Mouse (Mus musculus) MEL (cell line): ENCODE results near the gene Slc12a8. TPM values are rescaled to one million over a fixed set of nuclear protein-coding genes. Genes with fewer than 3 reads are reported as not detected.

Experiments
- DNase-seq: peaks from one replicate; pipeline ENCODE4 v3.0.0; 2011; ENCODE audit warnings: low read depth, low spot score
- H3K27ac ChIP-seq: 2 replicates; pipeline ENCODE4 v1.5.1; 2012; ENCODE audit warnings: low read depth, mild to moderate bottlenecking, control low read depth, low read length, moderate library complexity; ENCODE audit not compliant: control insufficient read depth
- H3K27me3 ChIP-seq, 2 experiments: fragments of 150-350 bp in 1 of 2; sonication (generic) in 1 of 2; 2 replicates each; pipeline ENCODE4 v1.6.1; 2012; ENCODE audit warnings: low read length in 2 of 2, mild to moderate bottlenecking in 2 of 2, improper control_type of control experiment in 1 of 2, moderate library complexity in 1 of 2; ENCODE audit not compliant: insufficient read depth in 2 of 2, control insufficient read depth in 1 of 2
- H3K36me3 ChIP-seq, 2 experiments: 2 replicates each; pipeline ENCODE4 v1.6.1; 2012 to 2014; ENCODE audit warnings: low read length in 2 of 2, improper control_type of control experiment in 1 of 2, inconsistent platforms in 1 of 2, mild to moderate bottlenecking in 1 of 2; ENCODE audit not compliant: insufficient read depth in 2 of 2, control insufficient read depth in 1 of 2
- H3K4me1 ChIP-seq, 2 experiments: fragments of 150-350 bp in 1 of 2; sonication (generic) in 1 of 2; 2 replicates each; pipeline ENCODE4 v1.6.1; 2012; ENCODE audit warnings: low read length in 2 of 2, improper control_type of control experiment in 1 of 2, mild to moderate bottlenecking in 1 of 2; ENCODE audit not compliant: insufficient read depth in 2 of 2, control insufficient read depth in 1 of 2
- H3K4me3 ChIP-seq, 2 experiments: fragments of 150-350 bp in 1 of 2; sonication (generic) in 1 of 2; 2 replicates each; pipeline ENCODE4 v1.5.1; 2012; ENCODE audit warnings: low read depth in 2 of 2, low read length in 2 of 2, mild to moderate bottlenecking in 2 of 2, moderate library complexity in 2 of 2, control low read depth in 1 of 2, improper control_type of control experiment in 1 of 2; ENCODE audit not compliant: control insufficient read depth in 1 of 2, insufficient read depth in 1 of 2
- H3K79me2 ChIP-seq: 2 replicates; pipeline ENCODE4 v1.6.1; 2012; ENCODE audit warnings: mild to moderate bottlenecking, low read length, moderate library complexity; ENCODE audit not compliant: control insufficient read depth, poor library complexity, insufficient read depth
- H3K9ac ChIP-seq: 2 replicates; pipeline ENCODE4 v1.6.1; 2012; ENCODE audit warnings: low read depth, mild to moderate bottlenecking, control low read depth, low read length, moderate library complexity; ENCODE audit not compliant: control insufficient read depth, poor library complexity, severe bottlenecking
- H3K9me3 ChIP-seq: fragments of 150-350 bp; sonication (generic); replicated peaks from 2 replicates; pipeline ENCODE4 v1.6.1; 2012; ENCODE audit warnings: mild to moderate bottlenecking, low read length, improper control_type of control experiment, moderate library complexity; ENCODE audit not compliant: insufficient read depth
- BHLHE40 ChIP-seq: IDR thresholded peaks from 2 replicates; pipeline ENCODE4 v1.6.1; 2012; ENCODE audit warnings: low read depth, mild to moderate bottlenecking, inconsistent platforms, low read length, improper control_type of control experiment, borderline replicate concordance
- CHD1 ChIP-seq: IDR thresholded peaks from 2 replicates; pipeline ENCODE4 v1.6.1; 2012; ENCODE audit warnings: low read depth, mild to moderate bottlenecking, inconsistent platforms, low read length, improper control_type of control experiment
- CHD2 ChIP-seq: IDR thresholded peaks from 2 replicates; pipeline ENCODE4 v1.6.1; 2011; ENCODE audit warnings: low read length, improper control_type of control experiment
- E2F4 ChIP-seq: IDR thresholded peaks from 2 replicates; pipeline ENCODE4 v1.6.1; 2011; ENCODE audit warnings: low read depth, low read length, improper control_type of control experiment, borderline replicate concordance
- EP300 ChIP-seq, 2 experiments: IDR thresholded peaks; 2 replicates each; pipeline ENCODE4 v1.6.1; 2011; ENCODE audit warnings: improper control_type of control experiment in 2 of 2, low read length in 2 of 2, low read depth in 1 of 2, mild to moderate bottlenecking in 1 of 2
- ETS1 ChIP-seq: IDR thresholded peaks from 2 replicates; pipeline ENCODE4 v1.6.1; 2012; ENCODE audit warnings: low read depth, mild to moderate bottlenecking, inconsistent platforms, low read length, improper control_type of control experiment, moderate library complexity
- GABPA ChIP-seq: IDR thresholded peaks from 2 replicates; pipeline ENCODE4 v1.6.1; 2012; ENCODE audit warnings: low read depth, mild to moderate bottlenecking, inconsistent platforms, low read length, improper control_type of control experiment, moderate library complexity
- GATA1 ChIP-seq: IDR thresholded peaks from 2 replicates; pipeline ENCODE4 v1.6.1; 2011; ENCODE audit warnings: low read depth, low read length, improper control_type of control experiment
- HCFC1 ChIP-seq: IDR thresholded peaks from 2 replicates; pipeline ENCODE4 v1.6.1; 2012; ENCODE audit warnings: low read depth, mild to moderate bottlenecking, inconsistent platforms, low read length, improper control_type of control experiment, moderate library complexity
- JUND ChIP-seq: IDR thresholded peaks from 2 replicates; pipeline ENCODE4 v1.6.1; 2011; ENCODE audit warnings: low read depth, mild to moderate bottlenecking, improper control_type of control experiment, low read length
- KAT2A ChIP-seq: conservative IDR thresholded peaks from 2 replicates; pipeline ENCODE4 v1.6.1; 2012; ENCODE audit warnings: low read depth, low read length, improper control_type of control experiment, inconsistent platforms
- MAFK ChIP-seq: IDR thresholded peaks from 2 replicates; pipeline ENCODE4 v1.6.1; 2011; ENCODE audit warnings: low read depth, mild to moderate bottlenecking, low read length, improper control_type of control experiment, borderline replicate concordance
- MAZ ChIP-seq: IDR thresholded peaks from 2 replicates; pipeline ENCODE4 v1.6.1; 2012; ENCODE audit warnings: low read depth, mild to moderate bottlenecking, inconsistent platforms, low read length, improper control_type of control experiment
- MXI1 ChIP-seq: IDR thresholded peaks from 2 replicates; pipeline ENCODE4 v1.6.1; 2011; ENCODE audit warnings: mild to moderate bottlenecking, low read depth, low read length, improper control_type of control experiment
- MYC ChIP-seq: IDR thresholded peaks from 2 replicates; pipeline ENCODE4 v1.6.1; 2011; ENCODE audit warnings: low read depth, mild to moderate bottlenecking, low read length, improper control_type of control experiment, moderate library complexity
- POLR2A ChIP-seq, 2 experiments: IDR thresholded peaks; 2 replicates each; pipeline ENCODE4 v1.6.1; 2011 to 2012; ENCODE audit warnings: low read length in 2 of 2, mild to moderate bottlenecking in 2 of 2, control low read depth in 1 of 2, improper control_type of control experiment in 1 of 2, low read depth in 1 of 2, moderate library complexity in 1 of 2; ENCODE audit not compliant: control insufficient read depth in 1 of 2, insufficient read depth in 1 of 2, poor library complexity in 1 of 2
- POLR2AphosphoS2 ChIP-seq: IDR thresholded peaks from 2 replicates; pipeline ENCODE4 v1.6.1; 2011; ENCODE audit warnings: low read length, improper control_type of control experiment
- POLR2AphosphoS5 ChIP-seq: IDR thresholded peaks from 2 replicates; pipeline ENCODE4 v1.6.1; 2012; ENCODE audit warnings: low read depth, borderline replicate concordance, mild to moderate bottlenecking, inconsistent platforms, low read length, moderate library complexity, mixed read lengths
- RCOR1 ChIP-seq: IDR thresholded peaks from 2 replicates; pipeline ENCODE4 v1.6.1; 2012; ENCODE audit warnings: low read depth, mild to moderate bottlenecking, inconsistent platforms, low read length, improper control_type of control experiment
- TAL1 ChIP-seq: IDR thresholded peaks from 2 replicates; pipeline ENCODE4 v1.6.1; 2012; ENCODE audit warnings: mild to moderate bottlenecking, inconsistent platforms, low read length, moderate library complexity, mixed read lengths
- TBP ChIP-seq: IDR thresholded peaks from 2 replicates; pipeline ENCODE4 v1.8.0; 2011; ENCODE audit warnings: low read depth, low read length, improper control_type of control experiment
- USF1 ChIP-seq: IDR thresholded peaks from 2 replicates; pipeline ENCODE4 v1.6.1; 2014; ENCODE audit warnings: low read depth, mild to moderate bottlenecking, inconsistent platforms, low read length, improper control_type of control experiment, moderate library complexity
- USF2 ChIP-seq, 2 experiments: IDR thresholded peaks; 2 replicates each; pipeline ENCODE4 v1.6.1; 2011 to 2012; ENCODE audit warnings: improper control_type of control experiment in 2 of 2, low read length in 2 of 2, borderline replicate concordance in 1 of 2, inconsistent platforms in 1 of 2, low read depth in 1 of 2, mild to moderate bottlenecking in 1 of 2; ENCODE audit not compliant: insufficient read depth in 1 of 2
- ZC3H11A ChIP-seq: IDR thresholded peaks from 2 replicates; pipeline ENCODE4 v1.6.1; 2012; ENCODE audit warnings: low read depth, mild to moderate bottlenecking, inconsistent platforms, low read length, improper control_type of control experiment
- ZMIZ1 ChIP-seq: IDR thresholded peaks from 2 replicates; pipeline ENCODE4 v1.6.1; 2012; ENCODE audit warnings: low read depth, mild to moderate bottlenecking, inconsistent platforms, low read length, improper control_type of control experiment, moderate library complexity
- ZNF384 ChIP-seq: IDR thresholded peaks from 2 replicates; pipeline ENCODE4 v1.6.1; 2012; ENCODE audit warnings: low read depth, mild to moderate bottlenecking, inconsistent platforms, low read length, improper control_type of control experiment
- polyA plus RNA-seq, 2 experiments: library from polyadenylated mRNA; stranded (reverse) in 1 of 2; unstranded in 1 of 2; fragments of >175 nt in 1 of 2; fragments of >200 nt in 1 of 2; gene quantifications; 2 replicates each; pipeline versions ENCODE4 v1.2.1 to v1.2.4; 2012; ENCODE audit warnings: low replicate concordance in 2 of 2, low read depth in 1 of 2; ENCODE audit not compliant: insufficient read length in 2 of 2, insufficient read depth in 1 of 2, missing spikeins in 1 of 2
- total RNA-seq: library from RNA; depleted of rRNA; stranded (reverse); fragments of 300-350 nt; gene quantifications from 2 replicates; pipeline ENCODE4 v1.2.3, GENCODE M21; 2012

Slc12a8 gene
- total and polyA plus RNA-seq, 3 experiments: 0.29 TPM; not detected in 2

- Histone ChIP-seq H3K27me3 (peaks cover 9 to 12% of the 10 kb centered on the region in 2 experiments), H3K79me2 (no peaks in the 10 kb centered on the region), H3K9ac (no peak overlapping the region), H3K27ac (no peak overlapping the region)
- DNase-seq: no peak
- TF ChIP-seq POLR2AphosphoS5 (no peak), USF1 (no peak), MAFK (no peak), POLR2A (IDR thresholded peaks at IDR 0.05; ENCODE audit: control insufficient read depth in 1 of 2, insufficient read depth in 1 of 2, low read depth in 1 of 2, low read length in 2 of 2, poor library complexity in 1 of 2) (no peak), GATA1 (no peak), KAT2A (no peak), POLR2AphosphoS2 (no peak), HCFC1 (no peak), EP300 (IDR thresholded peaks at IDR 0.05; ENCODE audit: low read depth in 1 of 2, low read length in 2 of 2) (no peak), MAZ (no peak), RCOR1 (no peak), ETS1 (no peak), USF2 (IDR thresholded peaks at IDR 0.05; ENCODE audit: borderline replicate concordance in 1 of 2, insufficient read depth in 1 of 2, low read depth in 1 of 2, low read length in 2 of 2) (no peak), MXI1 (no peak)
- TF ChIP-seq, all 39 proteins: peak for 0
- Histone ChIP-seq H3K9me3 (no peaks in the 10 kb centered on the region), H3K4me3 (no peak overlapping the region), H3K4me1 (no peaks in the 10 kb centered on the region), H3K36me3 (no peaks in the 10 kb centered on the region)
These were observed 75.2 kb downstream of the Slc12a8 start for GRCm38 (mm10) chr16:33592286-33592685.

DNA sequence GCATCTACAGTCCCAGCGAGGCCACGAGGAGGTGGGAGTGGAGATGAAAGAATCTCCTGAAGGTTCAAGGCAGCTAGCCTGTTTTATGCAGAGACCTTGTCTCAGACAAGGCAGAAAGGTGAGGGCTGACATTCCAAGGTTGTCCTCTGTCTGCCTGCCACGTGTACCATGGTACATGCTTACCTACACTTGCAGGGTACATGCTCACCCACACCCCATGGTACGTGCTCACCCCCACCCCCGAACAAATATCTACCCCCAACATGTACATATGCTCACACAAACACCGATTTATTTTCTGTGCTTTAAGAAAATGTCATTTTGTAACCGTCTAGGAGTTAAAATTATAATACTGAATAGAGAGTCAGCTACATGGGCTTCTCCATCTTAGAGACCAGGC lies 76.3 kb downstream of the Slc12a8 start:
- Histone ChIP-seq H3K27ac (no peak overlapping the region), H3K4me1 (no peaks in the 10 kb centered on the region), H3K9me3 (no peaks in the 10 kb centered on the region), H3K9ac (no peak overlapping the region), H3K4me3 (no peak overlapping the region), H3K36me3 (no peaks in the 10 kb centered on the region), H3K27me3 (peaks cover 12% of the 10 kb centered on the region in 2 experiments), H3K79me2 (no peaks in the 10 kb centered on the region)
- TF ChIP-seq MAZ: no peak
- TF ChIP-seq CHD2: no peak
- TF ChIP-seq EP300 (IDR thresholded peaks at IDR 0.05; ENCODE audit: low read depth in 1 of 2, low read length in 2 of 2): no peak
- no peak for TF ChIP-seq MYC
- no peak for TF ChIP-seq GABPA
- TF ChIP-seq JUND: no peak
- no peak for TF ChIP-seq BHLHE40
- TF ChIP-seq KAT2A: no peak
- no peak for TF ChIP-seq TAL1
- TF ChIP-seq ZMIZ1: no peak
- TF ChIP-seq ZC3H11A: no peak
- no peak for TF ChIP-seq ETS1
- no peak for TF ChIP-seq TBP
- no peak for TF ChIP-seq E2F4
- no peak for TF ChIP-seq CHD1
- no peak for TF ChIP-seq MXI1
- TF ChIP-seq GATA1: no peak
- no peak for TF ChIP-seq RCOR1
- TF ChIP-seq HCFC1: no peak
- TF ChIP-seq ZNF384: no peak
- DNase-seq: no peak
